Mouse (Mus musculus): ENCODE measurements around the gene Cfap54. TPM values are rescaled to one million over a fixed set of nuclear protein-coding genes. Genes with fewer than 3 reads are reported as not detected.
A peak's percentile ranks its signal among the peaks of the same experiment; 100 is the strongest.

Gene Cfap54
- polyA plus RNA-seq, 1 experiment from 2014 or later: 1.6 TPM

DNA sequence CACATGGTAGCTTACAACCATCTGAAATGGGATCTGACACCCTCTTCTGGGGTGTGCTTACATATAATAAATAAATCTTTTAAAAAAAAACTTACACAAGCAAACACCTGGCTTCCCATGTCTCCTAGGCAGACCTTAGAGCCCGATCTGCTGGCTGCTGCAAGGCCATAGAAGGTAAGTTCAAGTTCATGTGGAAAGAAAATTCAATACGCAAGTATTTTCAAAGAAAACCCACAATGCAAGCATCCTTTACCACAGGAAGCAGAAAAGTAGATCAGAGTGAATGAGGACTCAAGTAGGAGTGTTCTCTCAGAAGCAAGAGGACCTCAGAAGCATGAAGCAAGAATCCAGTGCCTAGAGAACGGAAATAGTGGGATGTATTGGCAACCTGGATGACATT lies 39.6 kb downstream of the Cfap54 start:
- Histone ChIP-seq H3K36me3 (ENCODE audit: poor library complexity, severe bottlenecking) (no peaks in the 10 kb centered on the region), H3K4me1 (no peaks in the 10 kb centered on the region), H3K4me2 (no peak overlapping the region), H3K4me3 (no peak overlapping the region), H3K27me3 (no peaks in the 10 kb centered on the region), H3K9me3 (replicated peaks) (no peaks in the 10 kb centered on the region), H3K9ac (no peak overlapping the region), H3K27ac (no peak overlapping the region)
- 93% methylated on average over 3 of the region's 3 CpGs for WGBS
- ATAC-seq: no peak

DNA sequence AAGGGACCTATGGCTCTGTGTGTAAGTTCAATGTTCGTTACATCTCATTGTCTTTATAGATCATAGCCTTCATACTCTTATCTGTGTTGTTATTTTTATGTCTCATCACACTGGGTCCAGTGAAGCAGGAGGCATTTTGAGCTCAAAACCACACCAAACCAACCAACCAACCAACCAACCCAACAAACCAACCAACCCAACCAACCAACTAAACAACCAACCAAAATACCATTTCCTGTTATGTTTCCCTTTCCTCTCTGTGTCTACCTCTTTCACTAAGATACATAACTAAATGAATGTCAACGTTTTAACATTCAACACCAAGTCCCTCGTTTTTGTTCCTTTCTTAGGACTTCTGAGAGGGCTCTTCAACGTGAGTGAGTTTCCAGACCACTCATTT lies 40.0 kb downstream of the Cfap54 start:
- WGBS: 81% methylated on average over 4 of the region's 4 CpGs
- Histone ChIP-seq H3K4me2 (no peak overlapping the region), H3K9me3 (replicated peaks) (no peaks in the 10 kb centered on the region), H3K27ac (no peak overlapping the region), H3K4me3 (no peak overlapping the region), H3K36me3 (ENCODE audit: poor library complexity, severe bottlenecking) (no peaks in the 10 kb centered on the region), H3K4me1 (no peaks in the 10 kb centered on the region), H3K27me3 (no peaks in the 10 kb centered on the region), H3K9ac (no peak overlapping the region)
- ATAC-seq: no peak

GRCm38 (mm10) chr10:93036532-93036931 lies 44.9 kb downstream of the Cfap54 start:
- Histone ChIP-seq H3K4me2 (no peak overlapping the region), H3K9ac (no peak overlapping the region), H3K4me3 (no peak overlapping the region), H3K27me3 (no peaks in the 10 kb centered on the region), H3K4me1 (no peaks in the 10 kb centered on the region), H3K27ac (no peak overlapping the region), H3K9me3 (replicated peaks) (no peaks in the 10 kb centered on the region), H3K36me3 (ENCODE audit: poor library complexity, severe bottlenecking) (no peaks in the 10 kb centered on the region)
- WGBS: 77% methylated on average over 3 of the region's 3 CpGs
- no peak for ATAC-seq

DNA sequence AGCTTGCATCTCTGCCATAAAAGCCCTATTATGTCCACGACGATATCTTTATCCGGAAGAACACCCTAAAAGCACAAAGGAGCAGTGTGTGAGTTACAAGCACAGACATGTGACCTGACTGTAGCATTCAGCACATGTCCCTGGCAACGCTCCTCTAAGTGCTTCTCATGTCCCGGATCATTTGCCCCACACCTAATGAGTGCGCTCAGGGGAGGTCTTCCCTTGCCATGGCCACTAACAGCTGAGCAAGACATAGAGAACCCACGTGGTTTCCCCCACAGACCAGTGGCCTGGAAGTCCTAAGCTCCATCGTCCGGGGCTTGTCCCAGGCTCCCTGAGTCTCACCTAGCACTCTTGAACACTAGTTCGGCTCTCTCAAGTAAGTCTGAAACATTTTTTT lies 45.9 kb downstream of the Cfap54 start:
- H3K27me3 ChIP-seq: no peaks in the 10 kb centered on the region
- ATAC-seq: 0 out of 2 replicates have a peak, but pooled peaks have one; percentile 30
- no peak overlapping the region for H3K4me3 ChIP-seq
- H3K4me2 ChIP-seq: no peak overlapping the region
- WGBS: 53% methylated on average over 10 of the region's 10 CpGs
- no peaks in the 10 kb centered on the region for H3K9me3 ChIP-seq (replicated peaks)
- H3K27ac ChIP-seq: no peak overlapping the region
- no peak overlapping the region for H3K9ac ChIP-seq
- H3K36me3 ChIP-seq (ENCODE audit: poor library complexity, severe bottlenecking): no peaks in the 10 kb centered on the region
- H3K4me1 ChIP-seq: no peaks in the 10 kb centered on the region

GRCm38 (mm10) chr10:93023295-93023694 lies 58.1 kb downstream of the Cfap54 start:
- no peaks in the 10 kb centered on the region for H3K36me3 ChIP-seq (ENCODE audit: poor library complexity, severe bottlenecking)
- no peak overlapping the region for H3K27ac ChIP-seq
- no peaks in the 10 kb centered on the region for H3K9me3 ChIP-seq (replicated peaks)
- H3K27me3 ChIP-seq: no peaks in the 10 kb centered on the region
- 86% methylated on average over 8 of the region's 8 CpGs for WGBS
- H3K4me2 ChIP-seq: no peak overlapping the region
- no peak overlapping the region for H3K9ac ChIP-seq
- H3K4me3 ChIP-seq: no peak overlapping the region
- ATAC-seq: no peak
- no peaks in the 10 kb centered on the region for H3K4me1 ChIP-seq

DNA sequence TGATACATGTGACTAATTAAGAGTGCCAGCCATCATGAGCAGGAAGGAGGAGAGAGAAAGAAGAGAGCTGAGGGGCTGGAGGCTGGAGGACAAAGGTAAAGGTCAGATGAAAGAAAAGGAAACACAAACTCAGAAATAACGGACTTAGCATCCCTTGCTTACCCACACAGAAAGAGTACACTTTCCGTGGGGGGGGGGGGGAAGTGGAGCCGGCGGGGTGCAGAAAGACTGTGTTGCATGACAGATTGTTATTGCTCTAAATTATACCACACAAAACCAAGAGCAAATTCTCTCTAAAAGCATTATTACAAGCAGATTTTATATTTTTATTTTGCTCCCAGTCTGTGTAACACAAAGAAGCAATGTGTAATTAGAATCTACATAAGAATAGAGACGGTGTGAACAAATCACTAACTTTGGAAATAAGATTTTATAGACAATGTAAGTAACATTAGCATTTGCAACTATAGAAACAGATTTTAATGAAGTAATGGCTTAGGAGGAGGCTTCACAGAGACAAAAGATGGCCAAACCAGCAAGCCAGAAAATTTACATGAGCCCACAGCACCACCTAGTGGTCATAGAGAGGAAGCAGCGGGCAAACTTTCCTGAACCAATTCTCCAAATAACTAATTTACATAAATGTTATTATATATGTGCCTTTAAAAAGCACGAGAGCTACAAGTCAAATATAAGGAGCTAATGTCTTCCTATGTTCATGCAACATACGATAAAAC lies 67.2 kb downstream of the Cfap54 start:
- H3K9me3 ChIP-seq (replicated peaks): peaks cover 5% of the 10 kb centered on the region; the same call in 1 of the 2 replicates
- H3K9ac ChIP-seq: no peak overlapping the region
- H3K36me3 ChIP-seq (ENCODE audit: poor library complexity, severe bottlenecking): no peaks in the 10 kb centered on the region
- H3K27ac ChIP-seq: peak overlapping the region; percentile 31; the same call in 1 of the 2 replicates
- WGBS: 21% methylated on average over 8 of the region's 8 CpGs
- no peak overlapping the region for H3K4me3 ChIP-seq
- peak; percentile 50 for ATAC-seq
- H3K4me1 ChIP-seq: 0 out of 2 replicates have a peak, but pooled peaks cover 3% of the 10 kb centered on the region
- no peak overlapping the region for H3K4me2 ChIP-seq
- no peaks in the 10 kb centered on the region for H3K27me3 ChIP-seq

DNA sequence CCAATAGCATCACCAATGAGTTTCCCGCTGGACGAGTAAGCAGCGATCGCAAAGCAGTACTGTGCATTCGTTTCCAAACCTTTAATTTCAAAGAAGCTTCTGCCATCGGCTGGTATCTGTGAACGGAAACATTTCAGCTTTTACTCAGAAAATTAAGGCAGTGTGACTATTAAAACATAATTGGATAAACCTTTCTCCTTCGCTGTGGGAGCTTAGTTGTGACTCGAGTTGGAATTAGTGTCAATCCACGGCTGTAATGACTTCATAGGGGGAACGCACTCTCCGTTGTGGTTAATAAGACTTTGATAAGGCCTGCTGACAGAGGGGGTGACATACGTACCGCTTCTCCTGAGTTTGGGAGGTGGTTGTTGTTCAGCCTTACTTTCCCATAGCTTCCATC lies 70.3 kb downstream of the Cfap54 start:
- Histone ChIP-seq H3K27ac (no peak overlapping the region), H3K4me1 (0 out of 2 replicates have a peak, but pooled peaks cover 3% of the 10 kb centered on the region), H3K9ac (no peak overlapping the region), H3K4me2 (no peak overlapping the region), H3K27me3 (no peaks in the 10 kb centered on the region), H3K36me3 (ENCODE audit: poor library complexity, severe bottlenecking) (no peaks in the 10 kb centered on the region), H3K9me3 (replicated peaks) (peaks cover 5% of the 10 kb centered on the region; the same call in 1 of the 2 replicates), H3K4me3 (no peak overlapping the region)
- WGBS: 57% methylated on average over 14 of the region's 14 CpGs
- no peak for ATAC-seq

DNA sequence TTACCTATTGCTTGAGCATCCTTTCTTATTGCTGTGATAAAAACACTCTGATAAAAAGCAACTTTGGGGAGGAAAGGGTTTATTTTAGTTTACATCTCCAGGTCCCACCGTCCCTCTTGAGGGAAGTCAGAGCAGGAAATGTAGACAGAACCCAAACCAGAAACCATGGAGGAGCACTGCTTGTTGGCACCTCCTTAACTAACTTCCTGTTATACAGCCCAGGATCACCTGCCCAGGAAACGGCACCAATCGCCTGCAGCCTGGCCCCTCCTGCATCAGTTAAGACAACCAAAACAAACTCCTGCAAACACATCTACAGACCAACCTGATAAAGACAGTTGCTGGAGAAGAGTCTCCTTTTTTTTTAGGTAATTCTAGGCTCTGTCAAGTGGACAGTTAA lies 74.4 kb downstream of the Cfap54 start:
- ATAC-seq: no peak
- H3K4me1 ChIP-seq: 0 out of 2 replicates have a peak, but pooled peaks cover 3% of the 10 kb centered on the region
- no peak overlapping the region for H3K4me2 ChIP-seq
- WGBS: 87% methylated on average over 3 of the region's 3 CpGs
- no peaks in the 10 kb centered on the region for H3K9me3 ChIP-seq (replicated peaks)
- H3K9ac ChIP-seq: no peak overlapping the region
- no peaks in the 10 kb centered on the region for H3K27me3 ChIP-seq
- no peaks in the 10 kb centered on the region for H3K36me3 ChIP-seq (ENCODE audit: poor library complexity, severe bottlenecking)
- H3K4me3 ChIP-seq: no peak overlapping the region
- H3K27ac ChIP-seq: no peak overlapping the region

DNA sequence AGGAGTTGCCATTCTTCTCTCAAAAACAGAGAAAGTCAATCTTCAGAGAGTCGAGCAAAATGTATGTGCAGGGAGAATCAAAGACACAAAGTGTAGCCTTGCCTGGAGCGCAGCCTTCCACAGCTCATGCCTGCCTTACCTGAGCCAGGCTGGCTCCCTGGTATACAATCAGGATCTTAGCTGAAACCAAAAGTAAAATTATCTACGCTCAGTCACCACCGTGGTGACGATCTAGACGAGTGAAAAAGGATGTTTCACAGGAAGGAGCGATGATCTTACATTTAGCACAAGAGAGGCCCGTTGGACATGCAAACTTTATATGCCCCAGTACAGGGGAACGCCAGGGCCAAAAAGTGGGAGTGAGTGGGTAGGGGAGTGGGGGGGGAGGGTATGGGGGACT lies 75.0 kb downstream of the Cfap54 start:
- no peaks in the 10 kb centered on the region for H3K9me3 ChIP-seq (replicated peaks)
- H3K36me3 ChIP-seq (ENCODE audit: poor library complexity, severe bottlenecking): no peaks in the 10 kb centered on the region
- 0 out of 2 replicates have a peak, but pooled peaks cover 3% of the 10 kb centered on the region for H3K4me1 ChIP-seq
- no peak overlapping the region for H3K4me3 ChIP-seq
- H3K27me3 ChIP-seq: no peaks in the 10 kb centered on the region
- H3K4me2 ChIP-seq: no peak overlapping the region
- ATAC-seq: no peak
- WGBS: 89% methylated on average over 9 of the region's 9 CpGs
- no peak overlapping the region for H3K27ac ChIP-seq
- H3K9ac ChIP-seq: no peak overlapping the region

DNA sequence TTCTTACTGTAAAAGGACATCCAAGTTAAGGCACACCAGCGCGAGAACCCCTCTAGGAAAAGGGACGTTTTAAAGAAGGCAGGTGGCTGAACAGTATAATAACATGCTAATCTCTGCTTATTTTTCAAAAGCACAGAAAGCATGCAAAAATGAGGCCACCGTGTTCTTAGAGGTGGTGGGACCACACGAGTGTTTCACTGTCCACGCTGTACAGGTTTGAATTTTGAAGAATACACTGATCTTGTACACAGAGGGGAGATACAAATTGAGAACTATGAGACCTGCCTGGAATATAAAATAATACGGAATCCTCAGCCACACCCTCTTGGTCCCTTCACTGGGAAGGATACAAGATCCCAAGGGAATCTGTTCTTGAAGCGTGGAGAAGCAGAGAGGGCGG lies 82.9 kb downstream of the Cfap54 start:
- WGBS: 86% methylated on average over 9 of the region's 9 CpGs
- H3K9me3 ChIP-seq (replicated peaks): no peaks in the 10 kb centered on the region
- H3K9ac ChIP-seq: no peak overlapping the region
- H3K4me1 ChIP-seq: no peaks in the 10 kb centered on the region
- no peak overlapping the region for H3K4me2 ChIP-seq
- ATAC-seq: no peak
- H3K4me3 ChIP-seq: no peak overlapping the region
- H3K36me3 ChIP-seq (ENCODE audit: poor library complexity, severe bottlenecking): no peaks in the 10 kb centered on the region
- no peaks in the 10 kb centered on the region for H3K27me3 ChIP-seq
- H3K27ac ChIP-seq: no peak overlapping the region

GRCm38 (mm10) chr10:92995186-92995585 lies 86.2 kb downstream of the Cfap54 start:
- ATAC-seq: no peak
- WGBS: 93% methylated on average over 7 of the region's 7 CpGs
- 0 out of 2 replicates have a peak, but pooled peaks cover 1% of the 10 kb centered on the region for H3K4me1 ChIP-seq

GRCm38 (mm10) chr10:92994340-92994739 lies 87.1 kb downstream of the Cfap54 start:
- Histone ChIP-seq H3K4me2 (no peak overlapping the region), H3K9me3 (replicated peaks) (no peaks in the 10 kb centered on the region), H3K4me3 (no peak overlapping the region), H3K9ac (no peak overlapping the region), H3K27ac (no peak overlapping the region), H3K36me3 (ENCODE audit: poor library complexity, severe bottlenecking) (no peaks in the 10 kb centered on the region), H3K4me1 (0 out of 2 replicates have a peak, but pooled peaks cover 2% of the 10 kb centered on the region), H3K27me3 (no peaks in the 10 kb centered on the region)
- ATAC-seq: no peak
- WGBS: 66% methylated on average over 3 of the region's 3 CpGs

More at GRCm38 (mm10) chr10:92995186-92995585, 86.2 kb downstream of the Cfap54 start:
- Histone ChIP-seq H3K9ac (no peak overlapping the region), H3K36me3 (ENCODE audit: poor library complexity, severe bottlenecking) (no peaks in the 10 kb centered on the region), H3K4me3 (no peak overlapping the region), H3K9me3 (replicated peaks) (no peaks in the 10 kb centered on the region), H3K4me2 (no peak overlapping the region), H3K27ac (no peak overlapping the region), H3K27me3 (no peaks in the 10 kb centered on the region)

DNA sequence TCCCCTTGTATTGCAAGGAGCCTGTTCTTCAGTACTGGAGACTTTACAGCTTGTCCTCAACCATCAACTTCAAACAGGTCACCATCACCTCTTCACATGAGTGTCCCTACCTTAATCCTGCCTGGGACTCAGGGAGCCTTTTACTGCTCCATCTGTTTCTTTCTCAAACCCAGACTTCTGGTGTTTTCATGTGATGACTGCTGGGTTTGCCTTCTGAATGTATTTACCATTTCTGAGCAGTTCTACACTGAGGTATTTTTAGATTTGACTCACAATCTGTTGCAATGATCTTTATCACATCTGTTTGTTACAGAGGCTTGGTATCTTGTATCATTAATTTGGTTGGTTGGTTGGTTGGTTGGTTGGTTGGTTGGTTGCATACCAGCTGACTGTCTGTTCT lies 88.9 kb downstream of the Cfap54 start:
- ATAC-seq: no peak
- Histone ChIP-seq H3K4me1 (0 out of 2 replicates have a peak, but pooled peaks cover 2% of the 10 kb centered on the region), H3K4me2 (no peak overlapping the region), H3K27me3 (no peaks in the 10 kb centered on the region), H3K36me3 (ENCODE audit: poor library complexity, severe bottlenecking) (no peaks in the 10 kb centered on the region), H3K9ac (no peak overlapping the region), H3K27ac (no peak overlapping the region), H3K4me3 (no peak overlapping the region), H3K9me3 (replicated peaks) (no peaks in the 10 kb centered on the region)
